Mouse (Mus musculus) testis, adult 2 months (tissue): ENCODE results near the gene Gna15.

ENCODE experiments used
- CTCF ChIP-seq: fragments of 200-500 bp; IDR thresholded peaks from 2 replicates; pipeline ENCODE4 v1.5.1; 2012; ENCODE audit warnings: low read depth, mild to moderate bottlenecking, inconsistent platforms, low read length, moderate library complexity; ENCODE audit not compliant: control insufficient read depth, insufficient read depth, insufficient replicate concordance
- POLR2A ChIP-seq: fragments of 200-500 bp; IDR thresholded peaks from 2 replicates; pipeline ENCODE4 v1.6.1; 2012; ENCODE audit warnings: low read depth, mild to moderate bottlenecking, inconsistent platforms, low read length, moderate library complexity; ENCODE audit not compliant: control insufficient read depth

GRCm38 (mm10) chr10:81570238-81570800 lies 46.3 kb upstream of the Gna15 start:
- TF ChIP-seq CTCF, result no peak
- TF ChIP-seq POLR2A, result no peak
